Mouse (Mus musculus) small intestine, adult 2 months (tissue): ENCODE measurements around the gene Tet2. TPM values are rescaled to one million over a fixed set of nuclear protein-coding genes. Genes with fewer than 3 reads are reported as not detected.

Experiments
- H3K27ac ChIP-seq: fragments of 200-500 bp; 2 replicates; pipeline ENCODE4 v1.5.1; 2012; ENCODE audit warnings: low read depth, low read length, control low read depth, inconsistent platforms; ENCODE audit not compliant: insufficient read depth
- H3K27me3 ChIP-seq: fragments of 200-500 bp; 2 replicates; pipeline ENCODE4 v1.6.1; 2012; ENCODE audit warnings: mild to moderate bottlenecking, moderate library complexity, low read length, inconsistent platforms; ENCODE audit not compliant: control insufficient read depth, insufficient read depth
- H3K36me3 ChIP-seq: fragments of 200-500 bp; 2 replicates; pipeline ENCODE4 v1.6.1; 2012; ENCODE audit warnings: mild to moderate bottlenecking, low read length, control low read depth, inconsistent platforms; ENCODE audit not compliant: control insufficient read depth, insufficient read depth
- H3K4me1 ChIP-seq: fragments of 200-500 bp; 2 replicates; pipeline ENCODE4 v1.6.1; 2012; ENCODE audit warnings: low read length, inconsistent platforms, mixed read lengths; ENCODE audit not compliant: control insufficient read depth, insufficient read depth, insufficient read length
- H3K4me3 ChIP-seq: fragments of 200-500 bp; 2 replicates; pipeline ENCODE4 v1.5.1; 2012; ENCODE audit warnings: low read depth, mild to moderate bottlenecking, control low read depth, inconsistent platforms, low read length, moderate library complexity
- CTCF ChIP-seq: fragments of 200-500 bp; IDR thresholded peaks from 2 replicates; pipeline ENCODE4 v1.5.1; 2012; ENCODE audit warnings: low read depth, mild to moderate bottlenecking, control low read depth, inconsistent platforms, low read length, moderate library complexity, mixed read lengths; ENCODE audit not compliant: insufficient replicate concordance, insufficient read length; ENCODE audit errors: extremely low read depth
- POLR2A ChIP-seq: fragments of 200-500 bp; IDR thresholded peaks from 2 replicates; pipeline ENCODE4 v1.6.1; 2012; ENCODE audit warnings: low read depth, mild to moderate bottlenecking, control low read depth, inconsistent platforms, low read length, moderate library complexity
- WGBS: fragments of 180-500 bp; shearing (Covaris S2); methylation state at CpG from one replicate; pipeline ENCODE4 v1.1.7; 2018; 5-methylcytosine and 5-hydroxymethylcytosine counted together
- polyA plus RNA-seq: library from polyadenylated mRNA; depleted of rRNA; stranded (reverse); fragments of >200 nt; gene quantifications from 2 replicates; pipeline ENCODE4 v1.2.3, GENCODE M21; 2012

The Tet2 gene
- polyA plus RNA-seq, 1 experiment: 8.7 TPM

- Histone ChIP-seq H3K27ac (no peak overlapping the region), H3K4me1 (no peaks in the 10 kb centered on the region), H3K36me3 (no peaks in the 10 kb centered on the region), H3K27me3 (no peaks in the 10 kb centered on the region), H3K4me3 (no peak overlapping the region)
- 89% methylated on average over 6 of the region's 6 CpGs for WGBS
- TF ChIP-seq POLR2A (no peak), CTCF (no peak)
These were observed 108.0 kb downstream of the Tet2 start for GRCm38 (mm10) chr3:133436919-133437320.

DNA sequence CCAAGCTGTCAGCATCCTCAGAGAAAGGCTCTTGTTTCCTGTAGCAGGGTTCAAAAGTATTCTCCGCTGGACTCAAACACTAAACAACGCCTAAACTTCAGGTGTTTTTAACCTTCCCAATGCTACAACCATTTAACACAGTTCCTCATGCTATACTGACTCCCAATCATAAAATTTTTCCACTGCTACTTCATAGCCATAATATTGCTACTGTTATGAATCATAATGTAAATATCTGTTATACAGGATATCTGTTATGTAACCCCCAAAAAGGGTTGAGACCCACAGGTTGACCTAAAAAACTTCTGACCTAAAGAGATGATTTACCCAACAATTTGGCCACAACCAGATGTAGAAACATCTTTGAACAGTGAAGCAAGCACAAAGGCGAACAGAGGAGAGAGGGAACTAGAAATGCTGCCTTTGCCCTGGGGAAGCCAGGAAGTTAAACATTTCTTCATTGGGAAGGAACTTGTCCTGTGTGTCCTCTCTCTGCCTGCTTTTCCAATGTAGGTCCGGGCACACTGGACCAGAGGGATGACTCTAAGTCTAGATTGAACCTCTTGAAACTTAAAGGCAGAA lies 108.6 kb downstream of the Tet2 start:
- 79% methylated on average over 4 of the region's 4 CpGs for WGBS
- Histone ChIP-seq H3K4me1 (no peaks in the 10 kb centered on the region), H3K27me3 (no peaks in the 10 kb centered on the region), H3K36me3 (no peaks in the 10 kb centered on the region), H3K4me3 (no peak overlapping the region), H3K27ac (no peak overlapping the region)
- no peak for TF ChIP-seq CTCF
- TF ChIP-seq POLR2A: no peak

DNA sequence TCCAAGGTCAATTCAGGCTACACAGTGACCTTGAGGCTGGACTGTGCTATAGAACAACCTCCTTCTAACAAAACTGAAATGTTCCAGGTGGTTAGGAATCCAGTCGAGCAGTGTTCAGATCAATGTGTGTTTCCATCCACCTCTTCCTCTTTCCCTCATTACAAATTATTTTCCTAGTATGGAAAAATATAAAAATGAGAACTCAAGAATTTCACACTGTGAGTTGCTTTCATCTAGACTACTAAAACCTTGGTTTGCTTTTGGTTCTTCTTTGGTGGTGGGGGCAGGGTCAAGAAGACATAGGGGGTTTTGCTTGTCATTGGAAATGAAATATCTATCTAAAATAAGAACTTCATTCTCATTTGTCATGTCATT lies 109.2 kb downstream of the Tet2 start:
- TF ChIP-seq CTCF: no peak
- no peak for TF ChIP-seq POLR2A
- WGBS: 78% methylated on average over 1 of the region's 1 CpGs
- no peak overlapping the region for H3K4me3 ChIP-seq
- H3K4me1 ChIP-seq: no peaks in the 10 kb centered on the region
- H3K36me3 ChIP-seq: no peaks in the 10 kb centered on the region
- no peak overlapping the region for H3K27ac ChIP-seq
- no peaks in the 10 kb centered on the region for H3K27me3 ChIP-seq

DNA sequence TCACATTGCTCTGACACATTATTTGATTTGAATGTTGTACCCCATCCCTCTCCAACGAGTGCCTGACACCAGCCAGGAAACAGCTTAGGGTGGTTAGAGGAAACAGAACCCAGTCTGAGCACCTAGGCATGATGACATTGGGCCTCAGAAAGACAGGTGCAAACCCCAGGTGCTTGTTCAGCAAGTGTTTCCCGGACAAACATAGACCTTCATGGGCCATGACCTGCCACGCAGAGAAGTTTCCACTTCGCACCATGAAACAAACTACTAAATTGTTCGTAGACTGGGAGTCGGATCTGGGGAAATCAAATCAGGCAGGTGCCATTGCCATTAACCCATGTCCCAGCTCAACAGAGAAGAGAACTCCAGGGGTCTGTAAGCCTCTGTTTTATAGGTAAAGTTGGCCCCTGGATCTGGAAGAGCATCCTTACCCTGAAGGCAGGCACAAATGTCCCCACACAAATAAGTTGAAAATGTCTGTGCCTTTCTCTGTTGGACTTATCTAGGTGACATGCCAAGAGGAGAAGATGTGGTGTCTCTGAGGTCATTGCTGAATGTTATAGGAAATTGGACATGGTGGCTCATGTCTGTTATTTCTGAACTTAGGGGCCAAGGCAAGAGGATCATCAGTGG lies 109.7 kb downstream of the Tet2 start:
- Histone ChIP-seq H3K27ac (no peak overlapping the region), H3K4me1 (no peaks in the 10 kb centered on the region), H3K27me3 (no peaks in the 10 kb centered on the region), H3K4me3 (no peak overlapping the region), H3K36me3 (no peaks in the 10 kb centered on the region)
- WGBS: 82% methylated on average over 6 of the region's 6 CpGs
- TF ChIP-seq CTCF (no peak), POLR2A (no peak)

GRCm38 (mm10) chr3:133429394-133430173 lies 115.4 kb downstream of the Tet2 start:
- H3K27me3 ChIP-seq: no peaks in the 10 kb centered on the region
- 57% methylated on average over 4 of the region's 4 CpGs for WGBS

GRCm38 (mm10) chr3:133428003-133428402 lies 116.9 kb downstream of the Tet2 start:
- H3K27ac ChIP-seq: no peak overlapping the region
- H3K4me1 ChIP-seq: no peaks in the 10 kb centered on the region
- TF ChIP-seq POLR2A (no peak), CTCF (no peak)
- 72% methylated on average over 4 of the region's 4 CpGs for WGBS
- no peaks in the 10 kb centered on the region for H3K36me3 ChIP-seq
- H3K27me3 ChIP-seq: no peaks in the 10 kb centered on the region
- no peak overlapping the region for H3K4me3 ChIP-seq

More at GRCm38 (mm10) chr3:133429394-133430173, 115.4 kb downstream of the Tet2 start:
- Histone ChIP-seq H3K4me1 (no peaks in the 10 kb centered on the region), H3K36me3 (no peaks in the 10 kb centered on the region), H3K4me3 (no peak overlapping the region), H3K27ac (no peak overlapping the region)
- no peak for TF ChIP-seq POLR2A
- no peak for TF ChIP-seq CTCF

GRCm38 (mm10) chr3:133423073-133423472 lies 121.9 kb downstream of the Tet2 start:
- H3K4me3 ChIP-seq: no peak overlapping the region
- H3K27me3 ChIP-seq: no peaks in the 10 kb centered on the region
- H3K27ac ChIP-seq: no peak overlapping the region
- no peaks in the 10 kb centered on the region for H3K4me1 ChIP-seq
- no peaks in the 10 kb centered on the region for H3K36me3 ChIP-seq
- no peak for TF ChIP-seq CTCF
- no peak for TF ChIP-seq POLR2A
